Mouse (Mus musculus) kidney, adult 9 months (tissue): ENCODE data around the gene Dhh.

Source experiments
- DNase-seq: peaks from one replicate; pipeline ENCODE4 v3.0.0; 2022

The Dhh gene

GRCm38 (mm10) chr15:98849165-98849564 is 49.2 kb downstream of the Dhh start:
- no peak for DNase-seq

GRCm38 (mm10) chr15:98846140-98846539 is 52.2 kb downstream of the Dhh start:
- no peak for DNase-seq

- no peak for DNase-seq
These were observed 53.2 kb downstream of the Dhh start for GRCm38 (mm10) chr15:98845149-98845548.

GRCm38 (mm10) chr15:98843595-98844223 is 54.6 kb downstream of the Dhh start:
- no peak for DNase-seq
